Mouse (Mus musculus) ES-E14 (cell line): ENCODE measurements around the gene Gle1.

Experiments used
- MAFK ChIP-seq: IDR thresholded peaks from 2 replicates; pipeline ENCODE4 v1.6.1; 2014; ENCODE audit warnings: mild to moderate bottlenecking, low read depth, low read length, inconsistent platforms; ENCODE audit not compliant: insufficient read depth
- ZC3H11A ChIP-seq: IDR thresholded peaks from 2 replicates; pipeline ENCODE4 v1.6.1; 2012; ENCODE audit warnings: low read depth, mild to moderate bottlenecking, inconsistent platforms, low read length, borderline replicate concordance

GRCm38 (mm10) chr2:29991962-29992361 lies 56.7 kb downstream of the Gle1 start:
- TF ChIP-seq MAFK (peak; percentile 76; the same call in 1 of the 2 replicates), ZC3H11A (no peak)
